Mouse (Mus musculus) adrenal gland, postnatal 4 days (tissue): ENCODE data around the gene Epha2. TPM values are rescaled to one million over a fixed set of nuclear protein-coding genes. Genes with fewer than 3 reads are reported as not detected.

Source experiments
- DNase-seq, 2 experiments: peaks; one replicate each; pipeline ENCODE4 v3.0.0; 2021 to 2022; ENCODE audit warnings: low spot score in 2 of 2, mixed read lengths in 2 of 2
- total RNA-seq, 2 experiments: library from RNA; stranded (reverse); gene quantifications; 2 replicates each; pipeline ENCODE4 v1.2.3; 2021

Gene Epha2
- total RNA-seq, 2 experiments from 2014 or later = 19.0 to 21.5 TPM

DNA sequence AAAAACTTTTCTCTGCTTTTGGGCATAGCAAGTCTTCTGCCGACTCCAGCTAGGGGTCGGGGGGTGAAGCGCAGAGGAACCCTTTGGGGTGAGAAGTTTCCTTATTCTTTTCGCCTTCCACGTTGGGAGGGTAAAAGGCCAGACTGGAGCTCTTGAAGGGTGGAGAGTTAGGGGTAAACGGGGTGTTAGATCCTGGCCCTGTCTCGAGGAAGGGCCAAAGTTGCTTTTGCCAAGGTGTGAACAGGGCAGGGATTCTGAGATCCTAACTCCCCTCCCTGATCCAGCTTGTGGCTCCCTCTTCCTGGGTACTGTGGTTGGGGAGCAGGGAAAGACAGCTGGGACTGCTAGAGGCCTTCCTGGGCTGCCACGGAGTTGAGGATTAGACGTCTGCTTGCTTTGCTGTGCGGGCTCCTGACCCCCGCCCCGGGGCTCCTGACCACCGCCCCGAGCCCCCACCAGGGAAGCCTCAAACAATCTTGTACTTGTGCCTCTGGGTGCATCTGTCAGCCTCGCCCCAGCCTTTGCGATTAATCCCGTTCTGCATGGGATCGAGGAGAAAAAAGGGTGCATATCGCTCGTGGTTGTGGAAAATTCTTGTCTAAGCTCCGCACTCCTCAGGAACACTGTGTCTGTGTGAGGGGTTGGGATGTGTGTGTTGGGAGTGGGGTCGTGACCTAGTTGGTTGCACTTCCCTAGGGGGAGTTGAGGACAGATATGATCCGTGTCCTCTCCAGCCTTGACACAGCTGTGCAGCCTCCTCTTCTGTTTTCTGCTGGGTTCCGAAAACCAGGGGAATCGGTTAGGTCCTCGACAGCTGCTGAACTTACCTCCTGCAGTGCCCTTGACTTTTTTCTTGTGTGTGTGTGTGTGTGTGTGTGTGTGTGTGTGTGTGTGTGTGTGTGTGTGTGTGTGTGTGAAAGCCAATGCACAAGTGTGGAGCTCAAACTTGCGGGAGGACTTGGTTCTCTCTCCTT is 1.7 kb downstream of the Epha2 start:
- DNase-seq = no peak

GRCm38 (mm10) chr4:141303402-141304222 is 2.6 kb downstream of the Epha2 start:
- DNase-seq = no peak

DNA sequence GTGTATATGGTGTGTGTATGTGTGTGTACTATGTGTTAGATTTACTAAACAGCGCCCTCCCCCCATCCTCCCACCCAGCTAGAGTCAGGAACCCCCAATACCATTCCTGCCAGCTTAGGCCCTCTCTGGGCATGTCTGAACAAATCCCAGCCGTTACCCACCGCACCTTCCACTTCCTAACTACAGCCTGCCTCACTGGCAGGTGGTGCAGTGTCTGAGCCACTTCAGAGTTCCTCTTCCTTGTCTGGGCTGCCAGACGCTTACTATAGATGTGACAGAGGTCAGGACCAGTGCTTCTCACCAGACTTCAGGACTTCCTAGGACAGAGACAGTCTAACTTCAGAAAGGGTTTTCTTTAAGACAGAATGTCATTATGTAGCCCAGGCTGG is 3.2 kb downstream of the Epha2 start:
- DNase-seq = no peak

DNA sequence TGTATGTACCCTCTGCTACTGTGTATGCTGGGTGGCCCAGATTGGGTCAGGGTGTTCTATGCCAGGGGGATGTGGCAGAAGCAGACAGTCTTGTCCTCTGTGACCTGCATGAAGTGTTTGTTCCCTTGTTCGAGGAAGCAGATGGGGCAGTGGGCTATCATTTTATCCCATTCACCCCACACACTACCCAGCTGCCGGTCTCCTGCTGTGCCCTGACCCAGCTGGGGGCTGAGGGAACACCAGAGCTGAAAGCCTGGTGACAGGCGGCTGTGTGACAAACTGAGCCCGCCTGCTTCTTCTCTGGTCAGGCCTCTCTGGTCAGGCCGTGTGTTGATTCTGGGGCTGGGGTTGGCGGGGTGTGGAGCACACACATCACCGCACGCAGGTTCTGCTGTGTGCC is 5.0 kb downstream of the Epha2 start:
- no peak for DNase-seq

DNA sequence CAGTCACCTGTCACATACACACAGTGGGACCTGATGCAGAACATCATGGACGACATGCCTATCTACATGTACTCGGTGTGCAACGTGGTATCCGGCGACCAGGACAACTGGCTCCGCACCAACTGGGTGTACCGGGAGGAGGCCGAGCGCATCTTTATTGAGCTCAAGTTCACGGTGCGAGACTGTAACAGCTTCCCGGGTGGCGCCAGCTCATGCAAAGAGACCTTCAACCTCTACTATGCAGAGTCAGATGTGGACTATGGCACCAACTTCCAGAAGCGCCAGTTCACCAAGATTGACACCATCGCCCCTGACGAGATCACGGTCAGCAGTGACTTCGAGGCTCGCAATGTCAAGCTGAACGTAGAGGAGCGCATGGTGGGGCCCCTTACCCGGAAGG is 7.3 kb downstream of the Epha2 start:
- no peak for DNase-seq

DNA sequence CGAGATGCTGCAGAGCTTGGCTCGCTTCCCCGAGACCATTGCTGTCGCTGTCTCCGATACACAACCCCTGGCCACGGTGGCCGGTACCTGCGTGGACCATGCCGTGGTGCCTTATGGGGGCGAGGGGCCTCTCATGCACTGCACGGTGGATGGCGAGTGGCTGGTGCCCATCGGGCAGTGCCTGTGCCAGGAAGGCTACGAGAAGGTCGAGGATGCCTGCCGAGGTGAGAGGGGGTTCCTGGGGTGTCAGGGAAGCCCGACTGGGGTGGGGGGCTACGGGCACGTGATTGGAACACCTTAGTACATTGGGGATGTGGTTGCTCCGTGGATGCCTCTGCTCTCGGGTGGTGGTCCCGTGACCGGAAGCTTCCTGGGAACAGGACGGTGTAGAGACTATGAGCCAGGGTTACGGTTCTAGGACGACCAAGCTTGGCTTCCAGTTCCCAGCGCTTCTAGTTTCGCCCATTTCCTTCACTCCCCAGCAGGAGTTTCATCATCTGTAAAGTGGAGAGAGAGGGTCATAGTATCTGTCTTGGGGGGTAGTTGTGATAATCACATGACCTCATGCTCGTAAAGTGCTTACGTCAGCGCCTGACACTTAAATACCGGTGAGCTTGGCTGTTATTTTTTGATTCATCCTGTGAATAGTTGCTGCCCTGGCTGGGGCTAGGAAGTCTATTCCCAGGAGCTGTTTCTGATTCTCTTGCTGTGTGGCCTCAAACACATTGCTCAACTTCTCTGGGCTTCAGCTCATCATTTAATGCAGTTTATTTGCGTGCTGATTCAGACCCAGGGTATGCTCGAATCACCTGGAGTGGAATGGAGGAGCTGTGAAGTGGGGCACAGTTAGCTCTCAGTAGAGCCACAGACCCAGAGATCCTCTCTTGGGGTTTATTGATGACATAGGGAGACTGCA is 8.1 kb downstream of the Epha2 start:
- DNase-seq = no peak

DNA sequence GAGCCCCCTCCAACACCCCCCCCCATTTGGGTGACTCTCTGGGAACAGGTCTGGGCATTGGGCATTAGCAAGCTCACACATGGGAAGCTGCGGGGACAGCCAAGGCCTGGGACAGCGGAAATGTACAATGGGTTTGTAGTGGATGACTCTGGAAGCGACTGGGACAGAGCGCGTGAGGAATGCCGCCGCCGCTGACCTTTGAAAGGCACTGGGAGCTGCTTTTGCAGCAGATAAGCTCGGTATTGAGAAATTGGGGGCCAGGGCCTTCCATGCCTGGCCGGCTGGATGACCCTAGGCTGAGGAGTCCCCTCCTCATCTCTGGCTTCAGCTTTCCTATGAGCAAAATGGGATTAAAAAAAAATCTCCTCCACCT is 8.7 kb downstream of the Epha2 start:
- no peak for DNase-seq

DNA sequence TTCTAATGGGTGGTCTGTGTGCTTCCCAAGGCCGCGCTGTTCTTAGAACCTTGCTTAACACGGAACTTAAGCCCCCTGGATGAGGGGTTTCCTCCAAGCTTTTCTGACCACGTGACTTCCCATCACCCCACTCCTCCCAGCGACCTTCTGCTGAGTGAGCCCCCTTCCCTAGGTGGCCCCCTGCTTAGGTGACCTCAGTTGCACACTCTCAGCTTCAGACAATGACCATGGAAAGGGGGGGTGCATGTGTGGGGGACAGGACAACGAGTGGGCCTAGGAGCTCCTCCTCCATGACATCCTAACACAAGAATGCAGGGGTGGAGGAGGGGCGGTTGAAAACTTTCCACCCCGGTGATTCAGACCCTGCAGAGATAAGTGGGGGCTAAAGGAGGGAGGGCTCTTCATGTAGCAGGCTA is 9.2 kb downstream of the Epha2 start:
- peak; percentile 50 to 64 for DNase-seq

- DNase-seq = no peak
These were observed 10.0 kb downstream of the Epha2 start for GRCm38 (mm10) chr4:141311078-141311477.

GRCm38 (mm10) chr4:141311506-141311905 is 10.5 kb downstream of the Epha2 start:
- no peak for DNase-seq

DNA sequence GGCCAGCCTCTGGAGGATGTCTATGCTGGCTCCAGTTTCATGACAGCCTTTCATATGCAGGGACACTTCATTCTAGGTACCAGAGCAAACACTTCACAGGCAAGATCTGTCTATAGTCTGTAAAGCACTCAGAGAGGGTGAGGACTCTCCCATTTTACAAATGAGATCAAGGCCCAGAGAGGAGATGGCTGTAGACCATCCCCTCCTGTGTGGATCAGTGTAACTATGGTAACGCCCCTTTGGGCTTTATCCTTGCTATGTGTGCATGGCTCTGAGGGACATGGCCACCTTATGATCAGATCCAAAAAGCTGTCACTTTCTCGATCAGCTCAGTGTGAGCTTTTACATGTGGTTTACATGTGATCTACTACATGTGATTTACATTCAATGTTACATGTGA is 10.9 kb downstream of the Epha2 start:
- no peak for DNase-seq

GRCm38 (mm10) chr4:141312513-141313131 is 11.6 kb downstream of the Epha2 start:
- DNase-seq = no peak

GRCm38 (mm10) chr4:141313481-141313880 is 12.4 kb downstream of the Epha2 start:
- DNase-seq = no peak

DNA sequence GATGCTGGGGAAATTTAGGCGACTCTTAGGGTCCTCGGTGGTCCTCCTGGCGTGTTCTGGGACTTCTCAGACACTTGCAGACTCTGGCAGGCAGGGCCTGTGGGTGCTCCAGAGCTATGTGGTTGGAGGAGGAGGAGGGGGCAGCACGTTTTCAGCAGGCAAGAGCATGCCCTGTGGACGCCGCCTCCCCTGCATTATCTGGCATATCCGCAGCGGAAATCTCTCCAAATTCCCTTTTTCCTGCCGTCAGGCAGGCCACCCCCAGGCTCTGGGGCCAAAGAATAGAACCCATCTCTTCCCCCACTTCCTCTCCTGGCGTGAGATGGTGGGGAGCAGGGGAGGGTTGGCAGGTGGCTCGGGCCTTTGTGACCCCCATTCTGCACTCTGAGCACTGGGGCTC is 12.9 kb downstream of the Epha2 start:
- no peak for DNase-seq

GRCm38 (mm10) chr4:141314745-141315144 is 13.7 kb downstream of the Epha2 start:
- no peak for DNase-seq

- no peak for DNase-seq
These were observed 15.0 kb downstream of the Epha2 start for GRCm38 (mm10) chr4:141316023-141316422.

- DNase-seq = no peak
These were observed 15.6 kb downstream of the Epha2 start for GRCm38 (mm10) chr4:141316498-141317180.

GRCm38 (mm10) chr4:141317914-141318313 is 16.9 kb downstream of the Epha2 start:
- no peak for DNase-seq

- DNase-seq = no peak
These were observed 21.5 kb downstream of the Epha2 start for GRCm38 (mm10) chr4:141322526-141322925.

GRCm38 (mm10) chr4:141324771-141325191 is 23.7 kb downstream of the Epha2 start:
- DNase-seq = no peak
